Mouse (Mus musculus): ENCODE results near the gene Gm20388. TPM values are rescaled to one million over a fixed set of nuclear protein-coding genes. Genes with fewer than 3 reads are reported as not detected.
"Not testable (repeated sequence)": the region's sequence is repeated elsewhere in the genome, so short reads cannot be mapped to it uniquely, and the experiment has no call there.

Gene Gm20388
- polyA plus RNA-seq, 2 experiments, result 8.5 TPM; not detected in 1

GRCm38 (mm10) chr8:121590203-121591177, 1679.8 kb downstream of the Gm20388 start, which contains the start of gene Map1lc3b:
Gene Map1lc3b, plus strand, starts transcription at chr8:121590361.
- H3K27ac ChIP-seq, result peak within 1 kb of the TSS; percentile 98
- H3K9ac ChIP-seq (replicated peaks), result peak within 1 kb of the TSS; percentile 98
- H3K4me1 ChIP-seq (replicated peaks; ENCODE audit: control insufficient read depth in 2 of 2, insufficient read depth in 2 of 2, low read length in 1 of 2), result peaks cover 40 to 52% of the 10 kb centered on the region in 2 experiments
- ATAC-seq (ENCODE audit: insufficient read depth) (peak; percentile 75), DNase-seq (ENCODE audit: low read depth in 3 of 3, low spot score in 3 of 3) (peak; percentile 85 to 87 (median 85))
- no peaks in the 10 kb centered on the region for H3K27me3 ChIP-seq (ENCODE audit: control insufficient read depth, insufficient read depth, low read length)
- H3K36me3 ChIP-seq (replicated peaks; ENCODE audit: control insufficient read depth, insufficient read depth, low read depth), result peaks cover 21% of the 10 kb centered on the region
- TF ChIP-seq CTCF (IDR thresholded peaks at IDR 0.05; ENCODE audit: low read depth), result no peak
- no peak; the same call in 1 of the 2 replicates for TF ChIP-seq EP300 (IDR thresholded peaks at IDR 0.05; ENCODE audit: low read depth)
- H3K4me3 ChIP-seq (ENCODE audit: insufficient read depth in 1 of 2, low read depth in 2 of 2, low read length in 2 of 2), result peak within 1 kb of the TSS; percentile 90 to 99
- no peaks in the 10 kb centered on the region for H3K9me3 ChIP-seq (ENCODE audit: control insufficient read depth, low read length)
- peak within 1 kb of the TSS; percentile 89 for H3K4me2 ChIP-seq (ENCODE audit: low read depth)
- WGBS (ENCODE audit: insufficient replicate concordance), result under 1% methylated on average over 94 of the region's 94 CpGs

- TF ChIP-seq CTCF (IDR thresholded peaks at IDR 0.05; ENCODE audit: low read depth) (peak; percentile 81), EP300 (IDR thresholded peaks at IDR 0.05; ENCODE audit: low read depth) (no peak)
- no peaks in the 10 kb centered on the region for H3K9me3 ChIP-seq (ENCODE audit: control insufficient read depth, low read length)
- DNase-seq (ENCODE audit: low read depth in 3 of 3, low spot score in 3 of 3) (peak; percentile 54 to 76 (median 55)), ATAC-seq (ENCODE audit: insufficient read depth) (peak; percentile 11; the same call in 1 of the 2 replicates)
- H3K27me3 ChIP-seq (ENCODE audit: control insufficient read depth, insufficient read depth, low read length), result no peaks in the 10 kb centered on the region
- H3K4me3 ChIP-seq (ENCODE audit: insufficient read depth in 1 of 2, low read depth in 2 of 2, low read length in 2 of 2), result peak overlapping the region; percentile 90 to 99
- H3K9ac ChIP-seq (replicated peaks), result peak overlapping the region; percentile 98
- H3K4me2 ChIP-seq (ENCODE audit: low read depth), result peak overlapping the region; percentile 89
- peaks cover 29% of the 10 kb centered on the region for H3K36me3 ChIP-seq (replicated peaks; ENCODE audit: control insufficient read depth, insufficient read depth, low read depth)
- WGBS (ENCODE audit: insufficient replicate concordance), result 16% methylated on average over 20 of the region's 20 CpGs
- peaks cover 33 to 44% of the 10 kb centered on the region in 2 experiments for H3K4me1 ChIP-seq (replicated peaks; ENCODE audit: control insufficient read depth in 2 of 2, insufficient read depth in 2 of 2, low read length in 1 of 2)
- peak overlapping the region; percentile 70 for H3K27ac ChIP-seq
Observed at GRCm38 (mm10) chr8:121591178-121592066, 1680.8 kb downstream of the Gm20388 start.

DNA sequence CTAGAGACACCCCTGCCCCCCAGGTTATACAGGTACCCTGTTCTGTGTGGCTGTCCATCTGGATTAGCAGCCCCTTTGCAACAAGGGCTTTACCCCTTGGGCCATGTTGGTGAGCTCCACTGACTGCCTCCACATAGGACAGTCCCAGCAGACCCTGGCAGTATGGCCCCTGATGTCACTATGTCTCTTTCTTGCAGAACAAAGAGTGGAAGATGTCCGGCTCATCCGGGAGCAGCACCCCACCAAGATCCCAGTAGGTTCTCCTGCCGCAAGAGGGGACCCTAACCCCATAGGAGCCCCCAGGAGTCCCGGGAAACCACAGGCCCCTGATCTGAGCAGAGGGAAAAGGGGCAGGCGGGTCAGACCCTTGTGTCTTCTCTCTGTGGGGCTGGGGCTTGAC, 1682.7 kb downstream of the Gm20388 start:
- Histone ChIP-seq H3K4me3 (ENCODE audit: insufficient read depth in 1 of 2, low read depth in 2 of 2, low read length in 2 of 2) (no peak overlapping the region), H3K27ac (no peak overlapping the region), H3K9ac (replicated peaks) (no peak overlapping the region), H3K27me3 (ENCODE audit: control insufficient read depth, insufficient read depth, low read length) (no peaks in the 10 kb centered on the region), H3K4me1 (replicated peaks; ENCODE audit: control insufficient read depth in 2 of 2, insufficient read depth in 2 of 2, low read length in 1 of 2) (peaks cover 16 to 32% of the 10 kb centered on the region in 2 experiments), H3K36me3 (replicated peaks; ENCODE audit: control insufficient read depth, insufficient read depth, low read depth) (peaks cover 43% of the 10 kb centered on the region), H3K4me2 (ENCODE audit: low read depth) (no peak overlapping the region), H3K9me3 (ENCODE audit: control insufficient read depth, low read length) (no peaks in the 10 kb centered on the region)
- no peak for TF ChIP-seq EP300 (IDR thresholded peaks at IDR 0.05; ENCODE audit: low read depth)
- TF ChIP-seq CTCF (IDR thresholded peaks at IDR 0.05; ENCODE audit: low read depth), result no peak
- 84% methylated on average over 5 of the region's 5 CpGs for WGBS (ENCODE audit: insufficient replicate concordance)
- DNase-seq (ENCODE audit: low read depth in 3 of 3, low spot score in 3 of 3) (no peak), ATAC-seq (ENCODE audit: insufficient read depth) (no peak)

GRCm38 (mm10) chr8:121593983-121594382, 1683.3 kb downstream of the Gm20388 start:
- no peak overlapping the region for H3K27ac ChIP-seq
- H3K4me3 ChIP-seq (ENCODE audit: insufficient read depth in 1 of 2, low read depth in 2 of 2, low read length in 2 of 2), result no peak overlapping the region
- peaks cover 43% of the 10 kb centered on the region for H3K36me3 ChIP-seq (replicated peaks; ENCODE audit: control insufficient read depth, insufficient read depth, low read depth)
- H3K9ac ChIP-seq (replicated peaks), result no peak overlapping the region
- no peak overlapping the region for H3K4me2 ChIP-seq (ENCODE audit: low read depth)
- no peaks in the 10 kb centered on the region for H3K27me3 ChIP-seq (ENCODE audit: control insufficient read depth, insufficient read depth, low read length)
- peaks cover 10 to 25% of the 10 kb centered on the region in 2 experiments for H3K4me1 ChIP-seq (replicated peaks; ENCODE audit: control insufficient read depth in 2 of 2, insufficient read depth in 2 of 2, low read length in 1 of 2)
- 71% methylated on average over 9 of the region's 9 CpGs for WGBS (ENCODE audit: insufficient replicate concordance)
- no peak for TF ChIP-seq EP300 (IDR thresholded peaks at IDR 0.05; ENCODE audit: low read depth)
- TF ChIP-seq CTCF (IDR thresholded peaks at IDR 0.05; ENCODE audit: low read depth), result no peak
- no peaks in the 10 kb centered on the region for H3K9me3 ChIP-seq (ENCODE audit: control insufficient read depth, low read length)
- ATAC-seq (ENCODE audit: insufficient read depth) (no peak), DNase-seq (ENCODE audit: low read depth in 3 of 3, low spot score in 3 of 3) (no peak)

GRCm38 (mm10) chr8:121597492-121597891, 1686.9 kb downstream of the Gm20388 start:
- H3K27ac ChIP-seq; H3K27me3 ChIP-seq (ENCODE audit: control insufficient read depth, insufficient read depth, low read length); H3K9me3 ChIP-seq (ENCODE audit: control insufficient read depth, low read length); H3K9ac ChIP-seq (replicated peaks); H3K4me2 ChIP-seq (ENCODE audit: low read depth); ATAC-seq (ENCODE audit: insufficient read depth); H3K4me1 ChIP-seq (replicated peaks; ENCODE audit: control insufficient read depth in 2 of 2, insufficient read depth in 2 of 2, low read length in 1 of 2); H3K4me3 ChIP-seq (ENCODE audit: insufficient read depth in 1 of 2, low read depth in 2 of 2, low read length in 2 of 2); DNase-seq (ENCODE audit: low read depth in 3 of 3, low spot score in 3 of 3): not testable (repeated sequence)
- peaks cover 43% of the 10 kb centered on the region for H3K36me3 ChIP-seq (replicated peaks; ENCODE audit: control insufficient read depth, insufficient read depth, low read depth)
- 67% methylated on average over 2 of the region's 2 CpGs for WGBS (ENCODE audit: insufficient replicate concordance)

All from liver, embryonic 14.5 days (tissue).